Mouse (Mus musculus) kidney, postnatal 4 days (tissue): ENCODE measurements around the gene Angel2.
"Not testable (repeated sequence)": the region's sequence is repeated elsewhere in the genome, so short reads cannot be mapped to it uniquely, and the experiment has no call there.

Source experiments
- DNase-seq, 2 experiments: peaks; one replicate each; pipeline ENCODE4 v3.0.0; 2021; ENCODE audit warnings: mixed read lengths in 2 of 2

Angel2 gene

DNA sequence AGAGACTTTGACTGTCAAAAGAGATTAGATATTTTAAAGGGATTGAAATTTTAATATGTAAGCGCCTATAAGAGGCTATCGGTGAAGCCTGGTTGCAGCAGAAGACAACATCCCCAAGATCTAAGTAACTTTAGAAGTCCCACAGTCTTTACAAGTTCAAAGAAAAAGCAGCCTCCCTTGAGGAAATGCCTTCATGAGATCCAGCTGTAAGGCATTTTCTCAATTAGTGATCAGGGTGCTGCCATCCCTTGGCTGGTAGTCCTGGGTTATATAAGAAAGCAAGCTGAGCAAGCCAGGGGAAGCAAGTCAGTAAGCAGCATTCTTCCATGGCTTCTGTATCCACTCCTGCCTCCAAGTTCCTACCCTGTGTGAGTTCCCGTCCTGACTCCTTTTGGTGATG is at the start of gene Angel2:
Gene Angel2, plus strand, starts transcription at position 301 of the 400 bp plus-strand sequence.
- DNase-seq: not testable (repeated sequence)

DNA sequence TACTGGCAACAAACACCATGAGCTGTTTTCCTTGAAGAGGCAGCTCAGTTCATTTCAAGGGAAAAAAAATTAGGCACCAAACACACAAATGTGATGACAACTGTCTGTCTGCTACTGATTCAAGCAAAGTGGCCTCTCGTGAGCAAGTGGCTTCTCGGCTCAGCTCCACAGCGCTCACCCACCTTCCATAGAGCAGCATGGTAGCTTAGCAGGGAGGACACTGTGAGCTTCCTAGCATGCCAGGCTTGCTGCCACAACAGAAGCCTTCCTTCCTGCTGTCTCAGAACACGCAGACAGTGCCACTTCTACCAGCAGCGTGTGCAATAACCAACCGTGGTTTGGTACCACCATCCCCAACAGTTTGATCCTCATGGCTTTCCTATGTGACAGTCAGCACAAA is 49.2 kb upstream of the Angel2 start:
- no peak for DNase-seq

DNA sequence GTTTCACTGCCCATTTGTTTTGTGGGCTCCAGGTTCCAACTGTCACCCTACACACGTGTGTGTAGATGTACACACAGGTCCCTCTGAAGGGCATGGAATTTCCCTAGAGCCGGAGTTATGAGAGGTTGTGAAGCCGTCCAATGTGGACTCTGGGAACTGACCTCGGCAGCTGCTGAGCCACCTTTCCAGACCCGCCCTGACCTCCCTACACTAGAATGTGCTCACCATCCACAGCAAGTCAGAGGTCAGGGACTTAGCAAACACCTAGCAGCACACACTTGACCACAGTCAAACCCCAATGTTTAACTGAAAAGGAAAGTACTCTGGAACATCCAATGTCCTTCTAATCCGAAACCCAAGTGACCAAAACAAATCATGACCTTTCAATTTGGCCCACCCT is 44.3 kb upstream of the Angel2 start:
- no peak for DNase-seq

DNA sequence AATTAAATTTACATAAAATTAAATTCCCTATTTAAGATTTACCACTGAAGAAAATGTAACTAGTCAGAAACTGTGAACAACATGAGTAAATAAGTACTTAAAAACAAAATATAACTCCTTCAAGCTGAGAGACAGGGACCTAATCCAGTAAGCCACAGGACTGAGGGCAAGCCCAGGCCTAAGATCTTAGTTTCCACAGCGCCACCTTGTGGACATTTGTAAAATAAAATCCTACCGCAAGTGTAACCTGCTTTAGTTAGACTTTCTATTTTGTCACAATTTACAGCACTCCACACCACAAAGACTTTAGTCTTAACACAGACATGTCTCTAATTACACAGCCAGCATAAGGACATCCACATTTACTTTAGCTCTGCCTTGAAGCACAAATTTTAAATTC is 43.5 kb upstream of the Angel2 start:
- DNase-seq: peak; percentile 59 to 72

DNA sequence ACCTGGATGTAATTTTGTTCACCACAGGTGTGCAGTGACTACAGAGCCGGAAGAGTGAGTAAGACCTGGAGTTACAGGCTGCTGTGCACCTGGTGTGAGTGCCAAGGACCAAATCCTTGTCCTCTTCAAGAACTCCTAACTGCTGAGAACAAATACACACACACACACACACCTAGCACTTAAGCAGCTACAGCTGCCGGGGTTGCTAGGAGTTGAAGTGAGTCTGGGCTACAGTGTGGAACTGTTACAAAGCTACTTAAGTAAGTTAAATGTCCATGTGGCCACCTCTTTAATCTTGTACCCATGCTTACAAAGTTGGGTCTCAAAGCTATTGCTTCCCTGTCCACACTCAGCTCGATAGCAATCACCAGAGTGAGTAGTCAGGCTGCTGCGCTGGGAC is 38.9 kb upstream of the Angel2 start:
- no peak for DNase-seq

DNA sequence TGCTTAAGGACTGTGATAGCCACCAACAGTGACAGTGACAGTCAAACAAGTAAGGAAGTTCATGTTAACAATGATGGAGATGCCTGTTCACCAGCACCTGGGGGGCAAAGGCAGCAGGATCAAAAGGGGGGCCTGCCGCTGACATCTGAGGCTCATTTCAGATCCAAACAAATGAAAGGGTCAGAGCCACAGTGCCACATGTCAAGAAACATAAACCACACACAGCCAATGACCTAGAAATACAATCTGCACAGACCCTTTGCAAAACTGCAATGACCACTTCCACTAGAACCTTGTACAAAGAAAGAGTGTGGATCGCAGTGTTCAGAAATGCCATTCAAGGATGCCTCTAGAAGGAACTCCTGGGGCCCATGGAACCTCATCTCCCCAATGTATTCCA is 36.9 kb upstream of the Angel2 start:
- DNase-seq: no peak

DNA sequence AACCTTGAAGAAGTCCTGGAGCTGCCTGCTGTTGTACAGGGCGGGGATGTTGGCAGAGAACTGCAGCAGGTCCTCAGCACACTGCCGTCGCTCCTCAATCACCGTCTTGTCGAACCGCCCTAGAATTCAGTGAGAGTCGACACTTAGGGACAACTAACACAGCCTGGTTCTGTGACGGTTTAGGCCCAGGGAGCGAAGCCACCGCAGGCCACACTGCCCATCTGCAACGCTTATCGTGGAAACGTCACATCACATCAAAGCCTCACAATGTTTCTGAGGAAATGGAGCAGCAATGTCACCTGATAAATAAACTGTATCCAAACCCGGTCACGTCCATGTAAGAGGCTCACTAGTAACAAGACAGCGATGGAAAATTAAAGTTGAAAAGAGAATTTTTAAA is 36.3 kb upstream of the Angel2 start:
- no peak for DNase-seq

DNA sequence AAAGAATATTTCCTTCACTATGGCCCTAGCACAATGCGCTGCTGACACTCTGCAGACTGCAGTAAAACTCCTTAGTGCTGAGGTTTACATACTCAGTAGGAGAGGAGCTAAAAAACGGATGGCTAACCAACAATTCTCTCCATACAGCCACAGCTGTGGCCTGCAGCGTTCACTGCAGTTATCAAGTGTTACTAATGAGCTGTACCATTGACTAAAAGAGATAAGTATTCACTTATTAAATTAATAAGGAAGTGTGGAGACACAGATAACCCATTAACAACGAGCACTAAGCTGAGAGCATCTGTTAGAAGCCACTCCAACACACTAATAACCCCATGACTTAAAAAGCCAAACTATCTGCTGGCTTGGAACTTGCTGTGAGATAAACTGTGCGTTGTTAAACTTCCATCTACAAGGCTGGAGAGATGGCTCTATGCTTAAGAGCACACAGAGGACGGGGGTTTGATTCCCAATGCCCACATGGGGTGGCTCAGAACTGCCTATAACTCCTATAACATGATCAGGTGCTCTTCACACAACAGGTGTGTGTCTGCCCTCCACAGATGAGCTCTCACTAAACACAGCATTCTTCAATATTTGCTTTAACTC is 31.2 kb upstream of the Angel2 start:
- DNase-seq: no peak

DNA sequence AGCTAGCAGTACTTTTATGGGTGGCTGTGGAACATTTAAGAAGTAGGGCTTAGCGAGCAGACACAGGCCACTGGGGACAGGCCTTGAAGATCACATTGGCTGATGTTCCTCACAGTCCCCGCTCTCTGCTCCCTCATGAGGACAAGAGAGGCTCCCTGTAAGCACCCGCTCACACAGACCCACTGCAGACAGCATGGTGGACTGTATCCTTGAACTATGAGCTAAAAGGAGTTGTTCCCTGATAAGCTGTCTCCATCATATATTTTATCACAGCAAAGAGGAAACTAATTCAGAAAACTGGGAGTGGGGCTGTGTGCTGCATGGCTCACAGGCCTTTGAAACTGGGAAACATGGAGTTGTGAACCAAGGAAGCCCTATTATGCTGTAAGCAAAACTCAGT is 26.7 kb upstream of the Angel2 start:
- DNase-seq: no peak

DNA sequence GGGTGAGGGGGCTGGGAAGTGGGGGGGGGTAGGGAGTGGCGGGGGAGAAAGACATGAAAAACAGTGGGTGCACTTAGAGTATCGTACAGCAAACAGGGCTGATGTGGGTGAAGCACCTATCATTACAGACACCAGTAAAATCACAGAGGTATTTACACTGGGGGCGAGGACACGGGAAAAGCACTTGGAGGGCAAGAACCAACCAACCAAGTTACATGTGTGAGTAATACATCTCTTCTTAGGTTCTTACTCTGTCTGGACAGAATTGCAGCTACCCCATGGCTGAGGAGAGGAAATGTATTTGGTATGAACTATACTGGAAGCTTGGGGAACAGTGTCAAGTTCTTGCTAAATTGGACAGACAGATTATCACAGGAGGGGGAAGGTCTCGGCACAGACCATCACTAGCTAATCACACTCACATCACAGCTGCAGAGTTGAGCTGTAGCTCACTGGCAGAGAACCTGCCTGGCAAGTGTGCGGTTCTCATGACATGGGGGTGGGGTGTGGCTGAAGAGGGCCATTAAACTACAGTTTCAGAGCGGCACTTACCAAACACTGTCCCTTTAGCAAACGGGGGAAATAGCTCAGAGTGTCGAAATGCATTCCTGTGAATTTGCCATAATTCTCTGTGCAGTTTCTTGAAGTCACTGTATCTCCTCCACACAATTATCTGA is 25.9 kb upstream of the Angel2 start:
- DNase-seq: peak in 1 of 2 experiments; percentile 14

DNA sequence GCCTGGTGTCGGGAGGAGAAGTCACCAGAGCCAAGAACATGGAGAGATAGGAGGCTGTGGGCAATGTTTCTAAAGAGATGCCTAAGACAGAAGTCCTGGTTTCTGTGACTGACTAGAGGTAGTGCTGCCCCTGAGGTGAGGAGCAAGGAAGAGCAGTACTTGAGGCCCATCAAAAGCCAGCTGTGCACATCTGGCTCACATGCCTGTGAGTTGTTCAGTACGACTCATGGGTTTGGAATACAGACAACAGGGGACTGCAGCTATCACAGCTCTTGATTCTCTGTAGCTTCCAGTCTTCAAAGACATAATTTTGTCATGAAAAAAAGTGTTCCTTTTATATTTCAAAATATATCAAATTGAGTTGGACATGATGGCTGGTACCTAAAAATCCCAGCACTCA is 23.8 kb upstream of the Angel2 start:
- no peak for DNase-seq

DNA sequence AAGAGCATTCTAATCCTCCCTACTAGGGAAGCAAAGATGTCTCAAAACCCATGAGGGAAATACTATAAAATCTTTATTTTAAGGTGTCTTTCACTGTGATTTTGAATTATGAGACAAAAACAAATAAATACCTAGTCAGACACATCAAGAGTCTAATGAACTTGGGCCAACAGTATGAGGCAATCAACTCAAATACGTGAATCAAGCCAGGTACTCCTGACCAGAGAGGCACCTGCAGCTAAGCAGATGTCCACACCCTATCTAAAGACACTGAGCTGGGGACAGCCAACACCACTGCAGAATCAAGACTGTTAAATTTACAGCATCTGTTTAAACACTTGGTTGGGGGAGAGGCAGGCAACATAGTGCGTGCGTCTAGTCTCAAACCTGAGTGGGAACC is 20.8 kb upstream of the Angel2 start:
- no peak for DNase-seq

DNA sequence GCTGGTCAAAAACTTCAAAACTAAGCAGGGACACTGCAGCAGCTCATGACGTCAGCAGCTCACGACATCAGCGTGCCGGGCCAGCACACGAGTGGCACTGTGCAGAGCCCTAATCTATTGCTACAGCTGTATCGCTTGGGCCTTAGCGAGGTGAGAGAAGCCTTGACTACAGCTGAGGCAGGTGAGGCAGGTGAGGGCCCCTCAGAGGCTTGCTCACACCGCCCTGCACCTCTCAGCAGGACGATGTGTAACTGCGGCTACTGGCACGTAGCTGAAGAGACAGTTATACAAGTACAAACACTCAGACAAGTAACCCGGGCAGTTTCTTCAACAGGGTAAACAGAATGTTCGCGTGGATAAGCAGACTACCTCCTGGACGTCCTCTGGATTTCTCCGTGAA is 20.2 kb upstream of the Angel2 start:
- DNase-seq: no peak

DNA sequence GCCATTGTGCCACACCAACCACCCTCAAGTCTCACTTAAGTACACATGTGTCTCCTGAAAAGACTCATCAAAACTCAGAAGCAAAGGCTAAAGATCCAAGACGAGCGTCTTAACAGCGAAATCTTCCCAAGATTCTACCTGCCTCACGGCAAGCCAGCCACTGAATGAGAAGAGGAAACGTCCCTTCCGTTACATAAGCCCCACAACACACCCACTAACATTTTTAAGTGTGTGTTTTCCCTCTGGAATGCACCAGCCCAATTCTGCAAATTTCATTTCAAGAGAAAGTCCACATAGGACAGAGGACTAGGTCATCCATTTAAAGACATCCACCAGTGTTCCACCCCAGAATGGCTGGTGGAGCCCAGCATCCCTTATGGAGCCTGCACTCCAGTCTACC is 14.1 kb upstream of the Angel2 start:
- DNase-seq: no peak

DNA sequence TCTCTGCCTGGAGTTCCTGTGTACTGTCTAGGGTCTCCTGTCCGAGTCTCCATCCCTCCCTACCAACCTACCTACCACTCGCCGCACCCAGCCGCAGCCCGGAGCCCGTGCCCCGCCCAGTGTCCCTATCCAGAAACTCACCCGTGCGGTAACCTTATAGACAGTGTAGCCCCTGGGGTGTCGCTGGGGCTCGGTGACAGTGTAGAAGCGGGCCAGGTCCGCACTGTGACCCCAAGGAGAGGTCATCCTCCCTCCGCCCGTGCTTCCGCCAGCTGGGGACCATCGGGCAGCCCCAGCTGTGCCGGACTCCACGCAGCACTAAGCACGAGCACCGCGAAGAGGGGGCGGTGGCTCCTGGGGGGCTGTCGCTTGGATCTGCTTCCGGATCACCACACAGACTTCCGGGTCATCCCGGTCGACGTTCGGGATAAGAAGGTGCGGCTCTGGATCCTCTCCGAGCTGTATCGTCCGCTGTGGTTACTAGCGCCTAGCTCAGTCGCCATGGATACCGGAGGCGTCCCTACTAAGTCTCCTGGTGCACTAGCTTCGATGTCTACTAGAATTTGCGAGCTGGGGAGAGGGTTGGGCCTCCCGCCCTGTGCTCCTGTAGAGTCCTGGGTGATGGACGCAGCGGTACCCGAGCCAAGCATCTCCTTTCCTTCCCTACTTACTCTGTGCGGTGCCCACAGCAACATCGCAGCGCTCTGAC is 13.3 kb upstream of the Angel2 start, which contains the start of gene Rps6kc1:
Gene Rps6kc1, minus strand, starts transcription at position 356 of the 709 bp plus-strand sequence.
- peak; percentile 89 to 93 for DNase-seq

DNA sequence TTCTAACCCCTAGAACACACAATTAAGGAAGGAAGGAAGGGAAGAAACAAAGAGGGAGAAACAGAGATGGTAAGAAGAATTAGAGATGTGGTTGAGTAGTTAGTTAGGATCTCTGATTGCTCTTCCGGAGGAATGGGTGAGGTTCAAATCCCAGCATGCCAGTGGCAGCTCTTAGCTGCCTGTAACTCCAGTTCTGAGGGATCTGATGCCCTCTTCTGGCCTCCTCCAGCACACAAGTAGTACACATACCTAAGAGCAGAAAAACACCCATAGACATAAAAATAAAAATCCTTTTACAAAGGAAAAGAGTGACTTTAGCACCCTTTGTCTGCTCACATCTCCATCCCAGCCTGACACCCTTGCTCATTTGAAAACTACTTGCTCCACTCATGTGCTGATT is 12.3 kb upstream of the Angel2 start:
- no peak for DNase-seq

DNA sequence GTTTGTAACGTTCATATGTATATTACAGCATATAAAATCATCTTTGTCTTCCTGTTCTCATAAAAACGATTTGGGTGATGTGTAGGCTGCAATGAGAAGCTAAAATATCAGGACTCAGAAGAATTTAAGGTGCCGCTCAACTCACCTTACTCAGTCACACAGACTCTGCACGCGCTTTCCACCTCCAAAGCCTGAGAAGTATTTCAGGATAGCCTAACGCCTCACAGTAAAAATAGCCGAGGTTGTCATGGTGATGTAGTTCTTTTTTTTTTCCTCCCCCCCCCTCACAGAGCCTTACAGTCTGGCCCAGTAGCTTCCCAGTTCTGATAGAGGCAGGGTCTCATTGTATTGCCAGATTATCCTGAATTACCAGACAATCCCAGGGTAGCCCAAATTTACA is 6.0 kb upstream of the Angel2 start:
- no peak for DNase-seq

DNA sequence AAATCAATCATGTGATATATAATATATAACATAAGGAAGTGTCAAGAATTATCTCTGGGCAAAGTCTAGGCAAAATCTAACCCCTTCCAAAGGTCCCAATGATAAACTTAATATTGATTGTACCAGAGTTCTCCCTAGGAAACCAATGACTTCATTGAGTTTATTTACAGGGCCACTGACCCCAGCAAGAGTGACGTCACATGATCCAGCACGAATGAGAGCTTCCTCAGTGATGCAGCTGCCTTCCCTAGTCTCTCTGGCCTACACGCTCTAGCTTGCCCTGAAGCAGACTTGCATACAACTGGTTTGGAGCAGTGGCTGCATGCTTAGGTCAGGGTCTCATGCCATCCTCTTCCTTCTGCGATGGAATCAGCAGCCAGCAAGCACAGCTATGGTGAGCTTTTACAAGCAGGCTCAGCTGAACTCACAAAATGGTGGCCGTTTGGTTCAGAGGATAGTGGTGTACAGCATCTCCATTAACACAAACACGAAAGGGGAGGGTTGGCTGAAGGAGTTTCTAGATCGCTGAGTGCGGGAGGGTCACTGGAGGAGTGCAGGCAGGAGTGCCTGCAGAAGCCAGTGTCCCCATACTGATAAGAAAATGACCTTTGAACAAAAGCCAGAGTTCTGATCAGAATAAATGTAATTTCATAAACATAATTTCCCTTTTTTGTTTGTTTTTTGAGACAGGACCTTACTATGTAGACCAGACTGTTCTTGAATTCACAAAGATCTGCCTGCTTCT is 5.0 kb upstream of the Angel2 start:
- DNase-seq: no peak

DNA sequence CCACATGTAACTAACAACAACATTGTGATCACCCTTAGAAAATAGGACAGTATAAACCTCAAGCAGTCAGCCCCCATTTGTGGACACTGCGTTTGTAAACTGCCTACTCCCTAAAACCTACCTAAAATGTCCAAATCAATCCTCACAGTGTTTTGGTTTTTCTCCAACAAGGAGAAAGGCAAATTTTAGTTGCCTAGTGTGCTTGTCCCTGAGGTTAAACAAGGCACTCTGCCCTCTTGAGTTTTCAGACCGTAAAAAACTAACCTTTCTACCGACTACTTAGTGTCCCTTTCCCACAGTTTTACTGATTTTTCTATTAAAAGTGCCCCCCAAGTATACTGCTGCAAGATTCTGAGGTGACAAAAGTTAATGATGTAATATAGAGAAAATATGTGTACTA is 2.4 kb downstream of the Angel2 start:
- DNase-seq: no peak

DNA sequence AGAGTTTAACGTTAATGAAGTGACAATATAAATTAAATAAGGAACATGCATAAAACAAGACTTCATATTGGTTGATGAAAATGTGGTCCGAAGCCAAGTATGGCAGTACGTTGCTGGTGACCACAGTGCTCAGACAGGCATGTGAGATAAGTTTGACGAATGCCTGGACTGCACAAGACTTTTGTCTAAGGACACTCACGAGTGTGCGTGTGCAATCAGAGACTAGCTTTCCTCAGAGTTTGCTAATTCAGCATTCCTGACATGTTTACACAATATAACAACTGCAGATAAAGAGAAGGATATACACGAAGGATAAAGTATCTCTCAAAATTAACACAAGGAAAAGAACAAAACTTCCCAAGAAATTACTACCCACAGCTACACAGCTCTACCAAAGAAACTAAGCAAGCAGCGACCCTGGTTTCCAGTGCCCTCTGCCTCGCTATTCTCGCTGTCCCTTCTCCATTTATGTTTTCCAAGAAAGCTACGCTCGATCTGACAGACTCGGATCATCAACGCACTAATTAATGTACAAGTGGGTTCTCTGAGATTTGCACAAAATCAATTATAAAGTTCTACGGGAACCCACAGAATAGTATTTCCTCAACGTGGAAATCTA is 2.9 kb downstream of the Angel2 start:
- peak in 1 of 2 experiments; percentile 17 for DNase-seq

DNA sequence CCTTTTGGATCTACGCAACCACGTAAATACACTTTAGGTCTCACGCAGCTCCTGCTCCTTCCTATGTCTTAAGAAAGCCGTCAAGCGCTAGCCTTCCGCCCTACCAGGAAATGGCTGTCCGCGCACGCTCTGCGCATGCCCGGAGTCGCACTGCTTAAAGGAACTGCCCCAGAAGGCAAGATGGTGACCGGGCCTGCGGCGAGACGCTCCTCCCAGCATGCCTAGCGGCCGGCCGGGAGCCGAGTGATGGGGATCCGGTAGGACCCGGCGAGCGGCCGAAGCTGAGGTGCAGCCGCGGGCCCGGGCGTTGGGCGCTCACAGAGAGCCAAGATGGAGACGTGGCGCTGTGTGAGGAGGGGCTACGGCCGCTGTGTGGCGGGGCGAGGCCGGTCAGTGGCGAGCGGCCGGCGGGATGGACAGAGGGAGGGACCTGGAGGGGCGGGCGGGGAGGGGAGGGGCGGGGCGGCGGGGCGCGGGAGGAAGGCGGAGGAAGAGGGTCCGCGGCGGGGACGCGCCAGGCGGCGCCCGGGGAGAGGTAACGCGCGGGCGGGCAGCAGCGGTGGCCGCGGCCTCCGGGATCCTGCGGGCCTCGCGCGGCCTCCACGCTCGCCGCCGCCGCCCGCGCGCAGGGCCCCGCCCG is 3.6 kb downstream of the Angel2 start:
- peak; percentile 98 to 99 for DNase-seq

DNA sequence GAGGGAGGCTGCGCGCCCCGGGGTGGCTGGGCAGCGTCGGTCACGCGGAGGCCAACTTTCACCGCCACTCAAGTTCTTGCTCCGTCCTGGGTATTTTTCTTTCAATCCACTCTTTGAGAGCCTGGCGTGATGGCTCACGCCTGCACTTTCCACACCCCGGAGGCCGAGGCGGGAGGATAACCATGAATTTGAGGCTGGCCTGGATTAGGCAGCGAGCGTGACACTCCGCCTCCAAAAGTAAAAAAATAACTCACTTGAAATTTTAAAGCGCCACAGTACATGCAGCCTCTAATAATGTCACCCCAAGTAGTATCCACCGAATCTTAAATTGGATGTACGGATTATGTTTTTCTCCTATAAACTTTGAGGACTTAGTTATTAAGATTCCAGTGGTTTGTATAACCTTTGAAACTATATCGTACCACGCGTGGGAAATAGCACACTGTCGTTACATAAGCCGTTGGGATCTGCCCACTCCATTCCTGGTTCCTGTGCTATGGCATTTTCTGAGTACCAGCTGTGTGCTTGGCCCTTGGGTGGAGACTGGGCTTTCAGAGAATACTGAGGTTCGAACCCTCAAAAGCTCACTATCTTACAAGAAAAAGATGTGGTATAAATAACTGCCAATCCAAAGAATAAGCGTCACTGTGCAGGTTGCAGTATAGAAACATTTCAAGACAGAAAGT is 4.2 kb downstream of the Angel2 start:
- DNase-seq: peak; percentile 65 to 79
